Mouse (Mus musculus) spleen, adult 12 weeks (tissue): Measurements from ENCODE around the gene Zfhx3.

Experiments used
- DNase-seq: peaks from one replicate; pipeline ENCODE4 v3.0.0; 2022; ENCODE audit warnings: low spot score

Zfhx3 gene

GRCm38 (mm10) chr8:108241041-108241690 lies 298.7 kb downstream of the Zfhx3 start:
- no peak for DNase-seq

- no peak for DNase-seq
These were observed 300.8 kb downstream of the Zfhx3 start for GRCm38 (mm10) chr8:108243270-108243669.

GRCm38 (mm10) chr8:108244636-108245494 lies 302.4 kb downstream of the Zfhx3 start:
- DNase-seq: no peak

GRCm38 (mm10) chr8:108245575-108245974 lies 303.1 kb downstream of the Zfhx3 start:
- no peak for DNase-seq

GRCm38 (mm10) chr8:108246035-108246933 lies 303.8 kb downstream of the Zfhx3 start:
- DNase-seq: no peak

- no peak for DNase-seq
These were observed 304.5 kb downstream of the Zfhx3 start for GRCm38 (mm10) chr8:108246934-108247417.

GRCm38 (mm10) chr8:108264593-108265160 lies 322.2 kb downstream of the Zfhx3 start:
- DNase-seq: no peak

- no peak for DNase-seq
These were observed 335.5 kb downstream of the Zfhx3 start for GRCm38 (mm10) chr8:108277960-108278359.

GRCm38 (mm10) chr8:108281981-108282380 lies 339.5 kb downstream of the Zfhx3 start:
- DNase-seq: no peak

GRCm38 (mm10) chr8:108286117-108286516 lies 343.7 kb downstream of the Zfhx3 start:
- DNase-seq: no peak

GRCm38 (mm10) chr8:108300964-108301615 lies 358.6 kb downstream of the Zfhx3 start:
- DNase-seq: no peak

- DNase-seq: no peak
These were observed 359.2 kb downstream of the Zfhx3 start for GRCm38 (mm10) chr8:108301654-108302053.

- DNase-seq: no peak
These were observed 362.9 kb downstream of the Zfhx3 start for GRCm38 (mm10) chr8:108305368-108305767.

GRCm38 (mm10) chr8:108309525-108310246 lies 367.2 kb downstream of the Zfhx3 start:
- DNase-seq: no peak

- DNase-seq: no peak
These were observed 372.6 kb downstream of the Zfhx3 start for GRCm38 (mm10) chr8:108315046-108315445.

GRCm38 (mm10) chr8:108317532-108318093 lies 375.2 kb downstream of the Zfhx3 start:
- no peak for DNase-seq

GRCm38 (mm10) chr8:108327711-108328110 lies 385.3 kb downstream of the Zfhx3 start:
- DNase-seq: no peak

GRCm38 (mm10) chr8:108348352-108348751 lies 405.9 kb downstream of the Zfhx3 start:
- DNase-seq: no peak

- no peak for DNase-seq
These were observed 406.3 kb downstream of the Zfhx3 start for GRCm38 (mm10) chr8:108348776-108349175.

GRCm38 (mm10) chr8:108355119-108355777 lies 412.8 kb downstream of the Zfhx3 start:
- DNase-seq: no peak
